Mouse (Mus musculus) cerebellum, postnatal 4 days (tissue): ENCODE measurements around the gene Fam184b.

Experiments used
- DNase-seq, 2 experiments: peaks; one replicate each; pipeline ENCODE4 v3.0.0; 2022; ENCODE audit warnings: low spot score in 2 of 2, mixed read lengths in 1 of 2

Gene Fam184b

DNA sequence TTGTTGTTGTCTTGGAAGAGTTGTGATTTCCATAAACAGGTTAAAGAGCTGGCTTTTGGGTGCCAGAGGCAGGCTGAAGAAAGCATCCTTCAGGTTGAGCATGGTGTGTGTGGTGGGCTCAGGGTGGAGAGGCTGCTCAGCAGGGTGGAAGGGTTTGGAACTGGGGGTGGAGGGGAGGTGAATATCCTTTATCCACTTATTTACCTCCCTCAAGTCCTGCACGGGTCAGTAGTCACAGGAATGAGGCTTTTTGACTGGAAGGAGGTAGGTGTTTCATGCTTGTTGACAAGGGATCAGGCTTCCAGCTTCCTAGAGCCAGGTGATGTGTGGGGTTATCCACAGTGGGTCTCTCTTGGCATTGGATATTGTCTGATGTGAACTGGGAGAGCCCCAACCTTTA lies 124.8 kb downstream of the Fam184b start:
- DNase-seq = no peak

DNA sequence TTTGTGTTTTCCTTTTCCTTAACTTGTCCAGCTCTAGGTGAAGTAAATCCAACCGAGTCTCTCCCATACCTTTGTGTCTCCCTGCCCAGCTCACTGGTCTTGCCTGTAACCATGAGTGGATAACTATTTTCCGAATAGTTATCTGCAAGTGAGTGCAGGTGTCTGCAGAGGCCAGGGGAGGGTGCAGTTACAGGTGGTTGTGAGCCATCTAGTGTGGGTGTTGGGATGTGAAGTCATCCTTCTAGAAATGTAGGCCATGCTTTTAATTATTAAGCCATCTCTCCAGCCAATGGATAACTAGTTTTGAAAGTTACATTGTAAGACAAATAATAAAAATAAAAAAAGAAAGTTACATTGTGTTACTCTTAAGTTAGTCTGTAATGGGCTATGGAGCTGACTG lies 125.9 kb downstream of the Fam184b start:
- no peak for DNase-seq

GRCm38 (mm10) chr5:45512908-45513307 lies 126.5 kb downstream of the Fam184b start:
- DNase-seq = no peak

DNA sequence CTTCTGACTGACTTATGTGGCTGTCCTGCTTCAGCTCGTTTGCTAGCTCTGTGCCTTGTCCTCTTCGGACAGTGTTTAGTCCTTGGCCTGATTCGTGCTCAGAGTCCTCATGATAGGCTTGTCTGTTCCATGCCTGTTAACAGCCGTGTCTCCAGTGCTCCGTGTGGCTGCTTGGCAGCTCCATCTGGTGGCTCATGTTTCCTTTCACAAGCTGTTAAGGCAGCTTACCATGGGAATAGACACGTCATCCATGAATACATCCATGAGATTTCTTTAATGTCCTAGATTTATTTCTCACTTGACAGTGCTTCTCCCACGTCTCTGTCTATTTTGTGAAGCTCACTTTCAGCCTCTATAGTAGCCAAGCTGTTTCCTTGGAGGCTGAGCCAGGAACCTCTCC lies 129.3 kb downstream of the Fam184b start:
- DNase-seq = no peak

- DNase-seq = no peak
These were observed 141.8 kb downstream of the Fam184b start for GRCm38 (mm10) chr5:45497564-45497963.

DNA sequence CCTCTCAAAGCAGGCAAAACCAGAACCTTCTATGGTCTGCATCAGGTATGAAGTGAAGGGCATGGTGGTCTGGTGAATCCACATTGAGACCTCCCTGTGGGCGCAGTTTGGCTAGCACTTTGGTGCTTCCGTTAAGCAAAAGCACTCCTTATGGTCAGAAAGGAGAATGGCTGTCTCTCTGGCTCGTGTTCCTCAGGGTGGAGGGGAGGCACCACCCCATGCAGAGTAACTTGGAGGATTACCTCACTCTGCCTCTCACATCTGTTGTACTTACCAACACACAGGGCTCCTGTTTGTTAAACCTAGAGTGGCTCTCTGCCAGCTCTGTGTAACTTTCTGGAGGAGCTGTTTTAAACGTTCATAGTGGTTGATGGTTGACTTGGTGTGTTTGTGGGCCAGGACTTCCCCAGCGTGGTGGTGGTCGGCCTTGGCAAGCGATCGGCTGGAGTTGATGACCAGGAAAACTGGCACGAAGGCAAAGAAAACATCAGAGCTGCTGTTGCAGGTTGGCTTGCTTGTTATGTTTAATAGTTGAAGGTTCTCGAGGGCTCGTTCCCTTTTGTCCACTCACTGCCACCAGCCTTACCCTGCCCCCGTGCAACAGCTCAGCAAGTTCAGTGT lies 142.4 kb downstream of the Fam184b start:
- DNase-seq = no peak

- DNase-seq = no peak
These were observed 142.9 kb downstream of the Fam184b start for GRCm38 (mm10) chr5:45496479-45496878.

GRCm38 (mm10) chr5:45496042-45496441 lies 143.4 kb downstream of the Fam184b start:
- no peak for DNase-seq

- DNase-seq = no peak
These were observed 143.9 kb downstream of the Fam184b start for GRCm38 (mm10) chr5:45495429-45495975.

- DNase-seq = no peak
These were observed 145.2 kb downstream of the Fam184b start for GRCm38 (mm10) chr5:45494093-45494755.

- peak; percentile 95 to 97 for DNase-seq
These were observed 146.0 kb downstream of the Fam184b start, which contains the start of gene Lap3 for GRCm38 (mm10) chr5:45493191-45494092. TSS of gene Lap3 (plus strand) at chr5:45493374.

- no peak for DNase-seq
These were observed 147.6 kb downstream of the Fam184b start for GRCm38 (mm10) chr5:45491776-45492175.

GRCm38 (mm10) chr5:45483654-45484053 lies 155.8 kb downstream of the Fam184b start:
- DNase-seq = no peak

GRCm38 (mm10) chr5:45482607-45483006 lies 156.8 kb downstream of the Fam184b start:
- no peak for DNase-seq

DNA sequence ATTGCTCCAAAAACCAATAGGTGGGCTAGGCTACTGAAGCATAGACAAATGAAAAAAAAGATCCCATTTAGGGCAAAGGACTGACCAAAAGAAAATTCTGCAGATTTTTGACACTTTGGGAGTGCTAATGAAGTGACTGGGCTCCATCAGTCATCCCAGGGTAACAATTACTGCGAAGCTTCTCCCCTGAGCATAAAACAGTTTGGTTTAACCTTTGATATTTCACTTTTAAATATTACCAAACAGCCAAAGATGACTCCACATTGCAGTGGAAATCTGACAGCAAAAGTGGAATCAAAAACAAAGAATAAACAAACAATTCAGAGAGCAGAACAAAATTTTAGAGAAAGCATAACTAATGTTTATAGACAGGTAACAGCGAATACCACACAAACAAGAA lies 158.3 kb downstream of the Fam184b start:
- DNase-seq = no peak

- no peak for DNase-seq
These were observed 159.3 kb downstream of the Fam184b start for GRCm38 (mm10) chr5:45480066-45480465.
